Mouse (Mus musculus) macrophage (primary cell): Measurements from ENCODE around the gene Vps33b. TPM values are rescaled to one million over a fixed set of nuclear protein-coding genes. Genes with fewer than 3 reads are reported as not detected.

ENCODE experiments used
- H3K27ac ChIP-seq: fragments of 350-480 bp; formaldehyde crosslinking; 2 replicates; pipeline ENCODE4 v1.9.0; 2021
- H3K36me3 ChIP-seq: fragments of 350-480 bp; formaldehyde crosslinking; 2 replicates; pipeline ENCODE4 v1.9.0; 2021; ENCODE audit errors: inconsistent target
- H3K4me3 ChIP-seq: fragments of 350-480 bp; formaldehyde crosslinking; 2 replicates; pipeline ENCODE4 v1.9.0; 2021; ENCODE audit errors: inconsistent target
- H3K79me2 ChIP-seq: fragments of 350-480 bp; formaldehyde crosslinking; 2 replicates; pipeline ENCODE4 v1.9.0; 2021; ENCODE audit errors: inconsistent target
- WGBS: methylation state at CpG from one replicate; pipeline ENCODE4 v1.1.7; 2026; ENCODE audit warnings: inconsistent platforms; ENCODE audit not compliant: missing documents; 5-methylcytosine and 5-hydroxymethylcytosine counted together
- polyA plus RNA-seq: library from polyadenylated mRNA; stranded (reverse); fragments of 250-400 nt; gene quantifications from 3 replicates; pipeline ENCODE4 v1.2.4, GENCODE M21; 2018; ENCODE audit warnings: inconsistent platforms

Gene Vps33b
- polyA plus RNA-seq, 1 experiment from 2014 or later = 9.4 TPM

DNA sequence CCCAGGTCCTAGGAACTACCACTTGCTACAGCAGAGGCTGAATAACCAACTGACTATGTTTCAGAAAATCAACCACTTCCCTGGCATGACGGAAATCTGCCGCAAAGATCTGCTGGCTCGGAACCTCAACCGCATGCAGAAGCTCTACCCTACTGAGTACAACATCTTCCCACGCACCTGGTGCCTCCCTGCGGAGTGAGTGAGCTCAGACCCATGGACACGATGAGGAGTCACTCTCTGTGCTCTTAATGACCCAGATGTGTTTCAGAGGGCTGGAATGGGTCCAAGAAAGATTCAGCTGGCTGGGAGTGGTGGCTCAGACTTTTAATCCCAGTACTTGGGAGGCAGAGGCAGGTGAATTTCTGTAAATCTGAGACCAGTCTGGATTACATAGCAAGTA lies 17.0 kb upstream of the Vps33b start:
- H3K4me3 ChIP-seq = no peak overlapping the region
- 89% methylated on average over 7 of the region's 7 CpGs for WGBS

GRCm38 (mm10) chr7:80252886-80253285 lies 16.6 kb upstream of the Vps33b start:
- Histone ChIP-seq H3K36me3 (no peaks in the 10 kb centered on the region), H3K27ac (no peak overlapping the region), H3K4me3 (no peak overlapping the region), H3K79me2 (no peaks in the 10 kb centered on the region)
- WGBS = 96% methylated on average over 11 of the region's 11 CpGs

More for the DNA sequence above, 17.0 kb upstream of the Vps33b start:
- Histone ChIP-seq H3K27ac (no peak overlapping the region), H3K79me2 (no peaks in the 10 kb centered on the region), H3K36me3 (no peaks in the 10 kb centered on the region)

- Histone ChIP-seq H3K27ac (no peak overlapping the region), H3K79me2 (no peaks in the 10 kb centered on the region; the same call in 1 of the 2 replicates), H3K36me3 (no peaks in the 10 kb centered on the region), H3K4me3 (no peak overlapping the region)
- WGBS = 67% methylated on average over 2 of the region's 2 CpGs
Measured at GRCm38 (mm10) chr7:80255981-80256380, 13.5 kb upstream of the Vps33b start.

DNA sequence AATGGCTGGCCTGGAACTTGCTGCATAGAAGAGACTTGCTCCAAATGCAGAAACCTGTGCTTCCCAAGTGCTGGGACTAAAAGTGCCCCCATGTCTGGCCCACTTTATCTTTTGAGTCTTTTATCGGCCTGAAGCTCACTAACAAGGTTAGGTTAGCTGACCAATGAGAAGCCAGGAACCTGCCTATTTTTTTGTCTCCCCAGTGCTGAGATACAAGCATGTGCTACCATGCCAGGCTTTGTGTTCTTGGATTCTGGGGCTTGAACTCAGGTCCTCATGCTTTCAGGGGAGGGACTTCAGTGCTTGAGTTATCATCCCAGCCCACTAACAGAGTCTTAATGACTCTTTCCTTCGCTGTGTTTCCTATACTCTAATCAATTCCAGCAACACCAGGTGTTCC lies 11.7 kb upstream of the Vps33b start:
- 94% methylated on average over 2 of the region's 2 CpGs for WGBS

DNA sequence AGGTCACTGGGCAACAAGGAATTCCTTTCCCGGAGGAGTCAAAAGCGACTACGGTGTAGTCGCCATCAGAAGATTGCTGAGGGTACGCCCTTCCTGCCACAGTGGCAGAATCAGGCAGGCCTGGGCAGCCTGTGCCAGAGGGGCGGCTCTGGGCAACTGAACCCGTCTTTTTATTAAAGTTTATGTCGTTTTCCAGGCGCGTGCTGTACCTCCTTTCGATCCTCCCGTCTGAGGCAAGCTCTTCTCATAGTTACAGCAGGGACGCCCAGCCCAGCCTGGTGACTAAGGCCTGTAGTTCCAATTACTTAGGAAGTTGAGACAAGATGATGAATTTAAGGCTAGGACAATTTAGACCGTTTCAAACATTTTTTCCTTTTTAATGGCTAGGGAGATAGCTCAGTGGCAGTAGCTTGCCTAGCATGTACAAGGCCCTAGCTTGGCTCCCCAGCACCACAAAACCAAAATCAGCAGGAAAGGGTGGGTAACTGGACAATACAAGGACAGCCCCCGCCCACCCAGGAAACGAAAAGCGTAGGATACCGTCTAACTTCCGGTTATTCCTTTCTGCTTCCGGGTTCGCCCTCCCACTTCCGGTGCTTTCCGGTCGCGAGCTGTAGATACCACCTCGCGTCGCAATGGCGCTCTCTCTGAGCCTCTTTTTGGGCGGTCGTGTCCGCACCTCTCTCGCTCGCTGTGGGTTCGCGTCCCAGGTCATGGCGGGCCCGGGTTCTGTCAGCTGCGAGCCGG lies 8.7 kb upstream of the Vps33b start, which contains the start of gene Ngrn:
Gene Ngrn, plus strand, starts transcription at position 591 of the 747 bp plus-strand sequence.
- peaks cover 20% of the 10 kb centered on the region; the same call in 1 of the 2 replicates for H3K36me3 ChIP-seq
- 30% methylated on average over 39 of the region's 40 CpGs for WGBS
- peak within 1 kb of the TSS; percentile 84 for H3K4me3 ChIP-seq
- H3K79me2 ChIP-seq = peaks cover 29% of the 10 kb centered on the region
- H3K27ac ChIP-seq = peak within 1 kb of the TSS; percentile 46

More for the DNA sequence above, 11.7 kb upstream of the Vps33b start:
- Histone ChIP-seq H3K36me3 (no peaks in the 10 kb centered on the region), H3K79me2 (peaks cover 16% of the 10 kb centered on the region), H3K27ac (no peak overlapping the region), H3K4me3 (no peak overlapping the region)

DNA sequence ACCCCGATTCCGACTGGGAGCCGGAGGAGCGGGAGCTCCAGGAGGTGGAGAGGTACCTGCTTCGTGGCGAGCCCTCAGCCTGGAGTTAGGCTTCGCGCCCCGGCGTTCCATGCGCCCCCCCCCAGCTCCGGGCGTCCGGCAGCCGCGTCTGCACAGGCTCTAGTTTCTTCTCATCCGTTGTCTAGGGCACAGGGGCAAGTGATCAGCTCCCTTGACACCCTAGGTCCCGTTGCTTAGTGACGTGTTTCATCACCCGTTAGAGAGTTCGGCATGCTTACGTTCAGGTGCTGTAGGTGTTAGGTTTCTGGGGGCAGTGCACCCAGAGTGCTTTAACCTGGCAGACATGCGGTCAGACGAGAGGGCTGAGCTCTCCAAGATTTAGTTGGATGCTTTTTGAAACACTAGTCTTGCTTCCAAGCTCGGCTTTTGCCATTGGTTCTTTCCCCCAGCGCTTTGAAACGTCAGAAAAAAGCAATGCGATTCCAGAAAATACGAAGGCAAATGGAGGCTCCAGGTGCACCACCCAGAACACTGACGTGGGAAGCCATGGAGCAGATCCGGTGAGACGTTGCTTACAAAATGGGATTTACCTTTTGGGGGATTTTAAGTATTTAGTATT lies 8.0 kb upstream of the Vps33b start:
- WGBS = under 1% methylated on average over 31 of the region's 32 CpGs
- Histone ChIP-seq H3K27ac (peak overlapping the region; percentile 46), H3K36me3 (peaks cover 24% of the 10 kb centered on the region; the same call in 1 of the 2 replicates), H3K79me2 (peaks cover 29% of the 10 kb centered on the region), H3K4me3 (peak overlapping the region; percentile 84)

- peaks cover 24% of the 10 kb centered on the region; the same call in 1 of the 2 replicates for H3K36me3 ChIP-seq
- H3K79me2 ChIP-seq = peaks cover 29% of the 10 kb centered on the region
- WGBS = 96% methylated on average over 12 of the region's 12 CpGs
- no peak overlapping the region for H3K4me3 ChIP-seq
- H3K27ac ChIP-seq = no peak overlapping the region
Measured at GRCm38 (mm10) chr7:80264606-80265005, 4.8 kb upstream of the Vps33b start.

DNA sequence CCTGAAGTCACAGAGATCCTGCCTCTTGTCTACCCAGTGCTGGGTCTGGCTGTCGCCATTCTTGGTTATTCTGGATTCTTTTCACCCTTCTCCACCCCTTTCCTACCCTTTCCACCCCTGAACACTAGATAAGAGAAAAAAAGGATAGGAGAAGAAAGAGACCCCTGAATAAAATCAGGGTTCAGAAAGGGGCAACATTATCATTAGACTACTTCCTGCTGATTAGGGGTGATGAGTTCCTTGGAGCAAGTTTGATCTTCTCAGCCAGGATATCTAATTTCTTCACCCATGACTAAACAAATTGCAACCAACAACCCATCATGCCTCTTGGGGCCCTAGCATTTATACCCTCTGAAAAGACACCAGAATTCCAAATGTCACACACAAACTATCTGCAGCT lies 1.7 kb upstream of the Vps33b start:
- Histone ChIP-seq H3K36me3 (peaks cover 24% of the 10 kb centered on the region; the same call in 1 of the 2 replicates), H3K27ac (no peak overlapping the region), H3K79me2 (peaks cover 36% of the 10 kb centered on the region), H3K4me3 (no peak overlapping the region)
- WGBS = 83% methylated on average over 1 of the region's 1 CpGs

- 0% methylated on average over 23 of the region's 23 CpGs for WGBS
Measured at GRCm38 (mm10) chr7:80269751-80270255, 354 bp downstream of the Vps33b start.

DNA sequence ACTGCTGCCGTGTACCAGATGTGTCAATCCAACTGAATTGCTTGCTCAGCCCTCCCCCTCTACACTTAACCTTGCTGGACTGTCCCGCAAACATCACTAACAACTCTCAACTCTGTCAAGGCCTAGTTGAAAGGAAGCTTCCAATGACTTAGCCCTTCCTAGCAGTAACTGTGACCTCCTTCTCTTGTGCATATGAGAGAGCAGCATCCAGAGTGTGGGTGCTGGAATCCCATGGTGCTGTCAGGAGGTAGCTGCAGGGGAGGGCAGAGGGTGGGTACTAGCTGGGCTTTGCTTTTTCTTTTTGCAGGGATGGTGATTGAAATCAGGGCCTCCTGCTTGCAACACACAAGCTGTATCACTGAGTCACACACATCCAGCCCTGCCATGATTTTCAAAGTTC lies 4.0 kb downstream of the Vps33b start:
- WGBS = 87% methylated on average over 2 of the region's 2 CpGs
- Histone ChIP-seq H3K79me2 (peaks cover 25% of the 10 kb centered on the region), H3K4me3 (no peak overlapping the region), H3K27ac (no peak overlapping the region), H3K36me3 (peaks cover 47% of the 10 kb centered on the region)

More at GRCm38 (mm10) chr7:80269751-80270255, 354 bp downstream of the Vps33b start:
- peak overlapping the region; percentile 95 for H3K4me3 ChIP-seq
- peaks cover 25% of the 10 kb centered on the region for H3K79me2 ChIP-seq
- H3K27ac ChIP-seq = peak overlapping the region; percentile 66
- peaks cover 33% of the 10 kb centered on the region for H3K36me3 ChIP-seq

GRCm38 (mm10) chr7:80276374-80276773 lies 6.9 kb downstream of the Vps33b start:
- Histone ChIP-seq H3K27ac (no peak overlapping the region), H3K79me2 (peaks cover 6% of the 10 kb centered on the region; the same call in 1 of the 2 replicates), H3K36me3 (peaks cover 65% of the 10 kb centered on the region), H3K4me3 (no peak overlapping the region)
- WGBS = 89% methylated on average over 4 of the region's 4 CpGs

- H3K36me3 ChIP-seq = peaks cover 77% of the 10 kb centered on the region
Measured at GRCm38 (mm10) chr7:80280032-80280431, 10.6 kb downstream of the Vps33b start.

GRCm38 (mm10) chr7:80280998-80281397 lies 11.5 kb downstream of the Vps33b start:
- Histone ChIP-seq H3K27ac (no peak overlapping the region), H3K79me2 (no peaks in the 10 kb centered on the region), H3K36me3 (peaks cover 79% of the 10 kb centered on the region), H3K4me3 (no peak overlapping the region)
- 94% methylated on average over 2 of the region's 2 CpGs for WGBS

More at GRCm38 (mm10) chr7:80280032-80280431, 10.6 kb downstream of the Vps33b start:
- Histone ChIP-seq H3K79me2 (no peaks in the 10 kb centered on the region), H3K27ac (no peak overlapping the region), H3K4me3 (no peak overlapping the region)
- WGBS = 97% methylated on average over 8 of the region's 10 CpGs

- no peak overlapping the region for H3K4me3 ChIP-seq
- H3K27ac ChIP-seq = no peak overlapping the region
- H3K79me2 ChIP-seq = no peaks in the 10 kb centered on the region
- 94% methylated on average over 3 of the region's 3 CpGs for WGBS
- H3K36me3 ChIP-seq = peaks cover 79% of the 10 kb centered on the region
Measured at GRCm38 (mm10) chr7:80281646-80282045, 12.2 kb downstream of the Vps33b start.
